Mouse (Mus musculus): ENCODE results near the gene Mtmr3. TPM values are rescaled to one million over a fixed set of nuclear protein-coding genes. Genes with fewer than 3 reads are reported as not detected.

The Mtmr3 gene
- polyA plus RNA-seq, 1 experiment from 2014 or later, result 32.2 TPM

DNA sequence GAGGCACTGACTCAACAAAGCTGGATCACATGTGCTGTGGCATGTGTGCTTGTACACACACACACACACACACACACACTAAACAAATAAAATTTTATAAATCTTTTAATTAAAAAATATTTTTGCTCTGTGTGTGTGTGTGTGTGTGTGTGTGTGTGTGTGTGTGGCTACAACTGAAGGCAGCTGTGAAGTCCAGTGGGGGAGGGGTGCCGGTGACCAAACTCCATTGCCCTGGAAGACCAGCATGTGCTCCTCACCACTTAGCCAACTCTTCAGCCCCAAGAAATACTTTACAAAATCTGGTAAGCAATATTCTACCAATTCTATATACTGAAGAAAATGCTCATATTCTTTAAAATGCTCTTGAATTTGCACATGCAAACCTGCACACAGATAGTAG is 94.4 kb downstream of the Mtmr3 start:
- no peak for ATAC-seq
- Histone ChIP-seq H3K27me3 (no peaks in the 10 kb centered on the region), H3K4me1 (0 out of 2 replicates have a peak, but pooled peaks cover 3% of the 10 kb centered on the region), H3K4me2 (no peak overlapping the region), H3K36me3 (ENCODE audit: poor library complexity, severe bottlenecking) (peaks cover 63% of the 10 kb centered on the region), H3K4me3 (no peak overlapping the region), H3K9me3 (replicated peaks) (no peaks in the 10 kb centered on the region), H3K9ac (no peak overlapping the region), H3K27ac (no peak overlapping the region)
- WGBS, result 100% methylated on average over 1 of the region's 1 CpGs

DNA sequence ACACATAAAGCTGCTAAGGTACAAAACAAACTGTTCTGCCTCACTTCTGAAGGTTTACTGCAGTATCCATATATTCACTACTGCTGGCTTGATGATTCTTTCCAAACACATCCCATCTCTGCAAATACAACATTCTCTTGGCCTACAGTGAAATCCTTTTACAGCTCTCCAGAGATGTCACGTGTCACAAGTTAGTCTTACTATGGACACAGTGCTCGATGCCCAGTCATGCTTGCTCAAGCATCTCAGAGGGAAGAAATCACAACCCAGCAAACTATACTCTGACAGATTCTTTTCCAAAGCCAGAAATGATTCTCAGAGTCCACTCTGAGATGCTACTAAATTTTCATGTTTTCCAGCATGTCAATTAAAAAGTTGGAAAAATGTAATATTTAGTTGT is 95.2 kb downstream of the Mtmr3 start:
- WGBS, result 97% methylated on average over 2 of the region's 2 CpGs
- H3K27me3 ChIP-seq, result no peaks in the 10 kb centered on the region
- no peak overlapping the region for H3K9ac ChIP-seq
- 0 out of 2 replicates have a peak, but pooled peaks cover 3% of the 10 kb centered on the region for H3K4me1 ChIP-seq
- no peak overlapping the region for H3K27ac ChIP-seq
- H3K36me3 ChIP-seq (ENCODE audit: poor library complexity, severe bottlenecking), result peaks cover 64% of the 10 kb centered on the region
- H3K9me3 ChIP-seq (replicated peaks), result no peaks in the 10 kb centered on the region
- no peak overlapping the region for H3K4me3 ChIP-seq
- H3K4me2 ChIP-seq, result no peak overlapping the region
- ATAC-seq, result no peak

DNA sequence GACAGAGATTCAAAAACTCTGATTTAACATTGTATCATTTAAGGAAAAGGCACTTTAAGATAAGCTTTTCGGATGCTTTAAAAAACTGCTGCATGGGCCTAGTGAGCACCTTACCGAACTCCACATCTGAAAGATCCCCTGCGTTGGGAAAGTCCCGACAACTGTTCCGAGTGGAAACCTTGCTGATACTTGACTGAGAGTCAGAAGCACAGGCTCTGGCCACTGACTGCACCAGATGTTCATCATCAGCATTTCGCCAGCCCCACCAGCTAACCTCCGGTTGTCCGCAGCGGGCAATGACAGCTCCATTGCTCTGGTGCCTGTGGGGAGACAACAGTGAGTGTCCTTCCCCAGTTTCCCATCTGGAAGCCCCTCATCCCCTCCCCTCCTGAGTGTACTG is 95.9 kb downstream of the Mtmr3 start:
- Histone ChIP-seq H3K4me3 (no peak overlapping the region), H3K9me3 (replicated peaks) (no peaks in the 10 kb centered on the region), H3K27ac (no peak overlapping the region), H3K4me2 (no peak overlapping the region), H3K9ac (no peak overlapping the region), H3K27me3 (no peaks in the 10 kb centered on the region), H3K36me3 (ENCODE audit: poor library complexity, severe bottlenecking) (peaks cover 58% of the 10 kb centered on the region), H3K4me1 (0 out of 2 replicates have a peak, but pooled peaks cover 3% of the 10 kb centered on the region)
- no peak for ATAC-seq
- WGBS, result 95% methylated on average over 9 of the region's 9 CpGs

DNA sequence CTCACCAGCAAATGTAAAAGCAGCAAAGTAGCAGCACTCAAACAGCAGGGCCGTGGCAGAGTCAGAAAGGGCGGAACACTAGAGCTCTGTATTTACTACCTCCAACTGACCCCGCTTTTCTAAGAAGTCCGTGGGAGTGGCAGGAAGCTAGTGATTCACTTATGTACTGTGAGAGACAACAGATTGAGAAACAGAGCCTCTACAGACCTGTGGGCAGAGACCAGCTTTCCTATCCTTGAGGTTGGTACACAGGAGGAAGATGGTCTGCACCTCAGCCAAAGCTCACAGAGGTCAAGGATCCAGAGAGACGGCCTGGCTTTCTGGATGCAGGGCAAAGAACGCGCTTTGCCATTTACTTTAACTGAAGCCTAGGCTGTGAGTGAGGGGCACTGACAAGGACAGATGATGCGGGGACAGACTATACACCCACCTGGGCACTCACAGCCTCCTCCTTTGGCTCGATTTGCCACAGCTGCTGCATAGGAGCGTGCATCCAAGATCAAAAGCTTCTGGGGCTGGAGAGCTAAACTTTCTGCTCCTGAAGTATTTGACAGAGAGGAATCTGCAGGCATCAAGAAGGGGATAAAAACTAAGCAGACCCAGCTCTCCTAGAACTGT is 97.1 kb downstream of the Mtmr3 start:
- Histone ChIP-seq H3K9ac (no peak overlapping the region), H3K27ac (no peak overlapping the region), H3K4me2 (no peak overlapping the region), H3K9me3 (replicated peaks) (no peaks in the 10 kb centered on the region), H3K4me1 (0 out of 2 replicates have a peak, but pooled peaks cover 3% of the 10 kb centered on the region), H3K27me3 (no peaks in the 10 kb centered on the region), H3K4me3 (no peak overlapping the region), H3K36me3 (ENCODE audit: poor library complexity, severe bottlenecking) (peaks cover 48% of the 10 kb centered on the region)
- ATAC-seq, result no peak
- 85% methylated on average over 10 of the region's 10 CpGs for WGBS

DNA sequence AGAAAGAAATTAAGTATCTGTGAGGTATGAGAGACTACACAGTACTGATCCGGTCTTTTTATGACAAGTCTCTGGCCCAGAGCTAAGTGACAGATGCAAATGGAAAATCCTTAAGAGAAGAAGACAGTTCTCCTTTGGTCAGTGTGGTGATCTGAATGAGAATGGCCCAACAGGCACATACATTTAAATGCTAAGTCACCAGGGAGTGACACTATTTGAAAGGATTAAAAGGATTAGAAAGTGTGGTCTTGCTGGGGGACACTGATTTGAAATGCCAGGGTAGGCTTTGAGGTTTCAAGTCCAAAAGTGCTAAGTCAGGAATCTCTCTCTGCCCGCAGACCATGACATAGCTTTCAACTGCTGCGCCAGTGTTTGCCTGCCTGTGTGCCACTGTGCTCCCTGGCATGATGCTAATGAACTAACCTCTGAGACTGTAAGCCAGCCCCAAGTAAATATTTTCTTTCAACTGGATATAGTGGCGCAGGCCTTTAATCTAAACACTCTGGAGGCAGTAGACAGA is 99.6 kb downstream of the Mtmr3 start:
- Histone ChIP-seq H3K4me1 (0 out of 2 replicates have a peak, but pooled peaks cover 3% of the 10 kb centered on the region), H3K27me3 (no peaks in the 10 kb centered on the region), H3K27ac (no peak overlapping the region), H3K36me3 (ENCODE audit: poor library complexity, severe bottlenecking) (peaks cover 61% of the 10 kb centered on the region), H3K4me2 (no peak overlapping the region), H3K9ac (no peak overlapping the region), H3K4me3 (no peak overlapping the region), H3K9me3 (replicated peaks) (no peaks in the 10 kb centered on the region)
- no peak for ATAC-seq
- WGBS, result 80% methylated on average over 4 of the region's 4 CpGs

DNA sequence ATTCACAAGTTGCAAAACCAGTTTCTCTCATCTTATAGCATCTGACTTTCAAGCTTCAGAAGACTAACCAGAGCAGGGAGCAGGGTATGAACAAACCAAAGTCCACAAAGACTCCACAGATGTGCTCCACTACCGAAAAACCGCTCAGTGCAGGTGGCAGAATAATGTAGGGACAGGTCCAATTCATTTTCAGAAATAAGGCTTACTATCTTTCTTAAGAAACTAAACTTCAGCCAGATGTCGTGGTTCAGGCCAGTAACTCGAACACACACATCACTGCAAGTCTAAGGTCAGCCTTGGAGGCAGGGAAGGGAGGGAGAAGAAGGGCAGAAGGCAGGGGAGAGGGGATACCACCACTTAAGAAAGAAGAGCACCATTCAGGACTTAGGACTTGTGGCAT is 105.5 kb downstream of the Mtmr3 start:
- Histone ChIP-seq H3K4me1 (peaks cover 12% of the 10 kb centered on the region), H3K36me3 (ENCODE audit: poor library complexity, severe bottlenecking) (peaks cover 86% of the 10 kb centered on the region), H3K27me3 (no peaks in the 10 kb centered on the region), H3K4me2 (no peak overlapping the region), H3K9ac (no peak overlapping the region), H3K9me3 (replicated peaks) (no peaks in the 10 kb centered on the region), H3K27ac (no peak overlapping the region), H3K4me3 (no peak overlapping the region)
- ATAC-seq, result no peak
- 97% methylated on average over 4 of the region's 4 CpGs for WGBS

DNA sequence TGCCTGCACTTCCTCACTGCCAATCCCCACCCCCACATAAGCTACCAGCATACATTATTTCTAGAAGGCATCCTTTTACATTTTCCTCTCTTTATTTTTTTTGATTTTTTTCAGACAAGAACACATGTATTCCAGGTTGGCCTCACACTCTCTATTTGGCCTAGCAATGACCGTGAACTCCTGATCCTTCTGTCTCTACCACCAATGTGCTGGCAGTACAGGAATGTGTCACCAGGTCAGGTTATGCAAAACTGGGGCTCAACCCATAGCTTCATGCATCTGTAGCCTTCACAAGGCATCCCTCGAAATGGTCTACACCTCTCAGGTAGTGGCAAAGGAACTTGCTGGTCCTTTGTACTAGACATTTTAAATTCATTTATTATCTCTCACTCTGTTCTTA is 105.9 kb downstream of the Mtmr3 start:
- 96% methylated on average over 2 of the region's 2 CpGs for WGBS
- Histone ChIP-seq H3K4me3 (no peak overlapping the region), H3K9me3 (replicated peaks) (no peaks in the 10 kb centered on the region), H3K27ac (no peak overlapping the region), H3K9ac (no peak overlapping the region), H3K36me3 (ENCODE audit: poor library complexity, severe bottlenecking) (peaks cover 90% of the 10 kb centered on the region), H3K27me3 (no peaks in the 10 kb centered on the region), H3K4me1 (peaks cover 12% of the 10 kb centered on the region), H3K4me2 (no peak overlapping the region)
- ATAC-seq, result no peak

DNA sequence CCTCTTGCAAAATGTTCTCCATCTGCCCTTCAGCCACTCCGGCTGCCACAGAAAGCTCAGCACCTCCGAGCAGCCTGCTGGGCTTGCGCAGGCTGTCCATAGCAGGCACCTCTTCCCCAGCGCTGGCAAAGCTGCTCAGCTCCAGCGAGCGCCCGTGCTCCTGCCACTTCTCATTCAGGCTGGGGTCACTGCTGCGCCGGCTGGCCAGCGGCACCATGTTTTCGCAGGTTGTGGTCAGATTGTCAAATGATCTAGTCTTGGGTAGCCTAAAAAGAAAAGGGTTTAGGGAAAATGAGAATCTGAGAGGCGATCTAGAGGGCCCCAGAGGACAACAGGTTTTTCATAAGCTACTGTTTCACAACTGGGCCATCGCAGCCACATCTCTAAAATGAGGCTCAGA is 106.3 kb downstream of the Mtmr3 start:
- ATAC-seq, result no peak
- Histone ChIP-seq H3K27me3 (no peaks in the 10 kb centered on the region), H3K9ac (no peak overlapping the region), H3K36me3 (ENCODE audit: poor library complexity, severe bottlenecking) (peaks cover 94% of the 10 kb centered on the region), H3K27ac (no peak overlapping the region), H3K4me1 (peaks cover 12% of the 10 kb centered on the region), H3K4me3 (no peak overlapping the region), H3K9me3 (replicated peaks) (no peaks in the 10 kb centered on the region), H3K4me2 (no peak overlapping the region)
- 95% methylated on average over 13 of the region's 13 CpGs for WGBS

DNA sequence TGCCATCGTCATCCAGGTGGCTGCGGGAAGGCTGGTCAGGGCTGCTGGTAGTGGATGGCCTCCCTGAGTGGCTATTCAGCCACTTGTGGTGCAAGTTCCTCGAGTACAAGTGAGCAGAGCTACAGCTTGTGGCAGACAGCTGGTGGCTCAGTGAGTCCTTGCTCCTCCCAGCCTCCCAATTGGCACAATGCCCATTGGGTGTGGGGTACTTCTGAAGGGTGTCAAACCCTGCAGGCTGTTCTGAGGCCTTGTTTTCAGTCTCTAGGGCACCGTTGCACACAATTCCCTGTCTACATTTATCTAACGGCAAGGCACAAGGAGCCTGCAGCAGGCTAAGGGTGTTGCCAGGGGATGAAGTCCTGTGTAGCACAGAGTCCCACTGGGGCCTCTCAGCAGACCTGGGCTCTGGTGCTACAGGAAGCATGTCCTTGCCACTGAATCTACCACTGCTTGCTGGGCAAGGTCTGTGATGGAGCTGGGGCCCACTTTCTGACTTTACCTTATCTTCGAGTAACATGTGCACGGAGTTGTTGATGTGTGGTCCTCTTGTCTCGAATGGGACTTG is 107.2 kb downstream of the Mtmr3 start:
- Histone ChIP-seq H3K9ac (no peak overlapping the region), H3K4me2 (no peak overlapping the region), H3K4me3 (no peak overlapping the region), H3K36me3 (ENCODE audit: poor library complexity, severe bottlenecking) (peaks cover 100% of the 10 kb centered on the region), H3K27ac (peak overlapping the region; percentile 54), H3K27me3 (no peaks in the 10 kb centered on the region), H3K4me1 (peaks cover 12% of the 10 kb centered on the region), H3K9me3 (replicated peaks) (no peaks in the 10 kb centered on the region)
- ATAC-seq, result peak; percentile 78
- 78% methylated on average over 8 of the region's 8 CpGs for WGBS

DNA sequence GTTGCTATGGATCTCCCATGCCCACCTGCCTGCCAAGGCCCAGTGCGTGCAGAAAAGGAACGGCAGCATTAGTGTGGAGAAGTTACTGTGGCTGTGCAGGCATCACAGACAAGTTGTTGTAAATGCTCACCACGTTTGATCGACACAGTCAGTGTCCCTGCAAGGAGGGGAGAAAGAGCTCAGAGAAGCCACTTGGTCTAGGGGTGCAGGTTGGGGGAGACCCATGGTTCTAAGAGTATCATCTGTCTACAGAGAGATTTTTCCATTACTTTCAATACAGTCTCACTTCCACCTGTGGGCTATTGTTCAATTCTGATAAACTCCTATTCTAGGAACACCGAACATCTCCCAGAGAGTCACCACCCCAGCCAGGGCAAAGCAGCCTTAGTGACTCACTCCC is 110.1 kb downstream of the Mtmr3 start:
- Histone ChIP-seq H3K4me3 (no peak overlapping the region), H3K36me3 (ENCODE audit: poor library complexity, severe bottlenecking) (peaks cover 99% of the 10 kb centered on the region), H3K27me3 (no peaks in the 10 kb centered on the region), H3K9me3 (replicated peaks) (no peaks in the 10 kb centered on the region), H3K4me2 (no peak overlapping the region), H3K27ac (no peak overlapping the region), H3K4me1 (peaks cover 12% of the 10 kb centered on the region), H3K9ac (no peak overlapping the region)
- ATAC-seq, result no peak
- whole genome bisulfite sequencing, result 90% methylated on average over 5 of the region's 5 CpGs

DNA sequence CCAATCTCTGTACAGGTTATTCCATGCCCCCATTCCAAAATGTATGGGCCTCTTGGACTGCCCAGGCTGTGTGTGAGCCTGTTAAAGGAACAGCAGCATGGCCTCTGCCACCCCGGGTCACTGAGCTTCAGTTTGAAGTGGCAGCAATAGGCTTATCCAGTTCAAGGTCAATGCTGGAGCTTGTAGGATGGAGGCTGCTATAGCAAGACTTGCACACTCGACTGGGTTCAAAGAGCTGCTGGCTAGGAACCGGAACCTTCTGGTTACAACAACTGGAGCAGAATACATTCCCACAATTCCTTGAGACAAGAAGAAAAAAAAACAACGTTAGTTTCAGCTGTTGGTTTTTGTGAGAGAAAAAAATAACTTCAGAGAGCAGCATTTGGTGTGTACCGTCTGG is 112.0 kb downstream of the Mtmr3 start:
- Histone ChIP-seq H3K9me3 (replicated peaks) (no peaks in the 10 kb centered on the region), H3K36me3 (ENCODE audit: poor library complexity, severe bottlenecking) (peaks cover 88% of the 10 kb centered on the region), H3K27ac (no peak overlapping the region), H3K4me2 (no peak overlapping the region), H3K4me3 (no peak overlapping the region), H3K4me1 (peaks cover 5% of the 10 kb centered on the region), H3K9ac (no peak overlapping the region), H3K27me3 (no peaks in the 10 kb centered on the region)
- WGBS, result 80% methylated on average over 5 of the region's 5 CpGs
- no peak for ATAC-seq

DNA sequence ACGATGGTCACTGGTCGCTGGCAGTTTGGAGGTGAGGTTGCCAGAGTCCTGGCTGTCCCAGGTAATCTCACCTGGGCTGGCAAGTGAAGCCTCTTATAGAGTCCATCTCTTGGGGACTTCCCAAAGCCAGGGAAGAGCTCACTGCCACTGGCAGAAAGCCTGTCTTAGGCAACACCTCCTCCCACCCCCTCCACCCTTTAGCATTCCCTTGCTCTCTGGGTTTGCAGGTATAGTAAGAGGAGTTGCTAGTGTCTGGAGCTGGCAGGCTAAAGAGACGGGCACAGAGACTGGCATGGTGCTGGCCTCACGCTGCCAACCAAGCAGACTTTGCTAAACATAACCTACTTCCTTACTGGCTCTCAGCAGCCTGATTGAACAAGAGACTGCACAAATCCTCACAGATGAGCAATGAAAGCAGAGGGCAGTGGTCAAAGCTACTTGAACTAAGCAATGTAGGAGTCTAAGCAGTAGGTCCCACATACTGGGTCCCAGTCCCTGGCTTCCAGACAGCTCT is 118.4 kb downstream of the Mtmr3 start:
- WGBS, result 92% methylated on average over 4 of the region's 4 CpGs
- Histone ChIP-seq H3K9me3 (replicated peaks) (no peaks in the 10 kb centered on the region), H3K4me2 (no peak overlapping the region), H3K27ac (no peak overlapping the region), H3K4me3 (no peak overlapping the region), H3K4me1 (peaks cover 9% of the 10 kb centered on the region; the same call in 1 of the 2 replicates), H3K36me3 (ENCODE audit: poor library complexity, severe bottlenecking) (peaks cover 29% of the 10 kb centered on the region), H3K27me3 (no peaks in the 10 kb centered on the region), H3K9ac (no peak overlapping the region)
- ATAC-seq, result no peak
